Mouse (Mus musculus): ENCODE results near the gene Samd15. TPM values are rescaled to one million over a fixed set of nuclear protein-coding genes. Genes with fewer than 3 reads are reported as not detected.
"Not testable (repeated sequence)": the region's sequence is repeated elsewhere in the genome, so short reads cannot be mapped to it uniquely, and the experiment has no call there.

The Samd15 gene
- polyA plus RNA-seq, 1 experiment from 2014 or later: 2.3 TPM

GRCm38 (mm10) chr12:87201694-87202093 is 2.2 kb downstream of the Samd15 start:
- Histone ChIP-seq H3K9me3 (no peaks in the 10 kb centered on the region), H3K4me1 (peaks cover 5% of the 10 kb centered on the region; the same call in 1 of the 2 replicates), H3K27me3 (ENCODE audit: insufficient read depth, poor library complexity, severe bottlenecking) (no peaks in the 10 kb centered on the region), H3K4me3 (no peak overlapping the region), H3K27ac (no peak overlapping the region), H3K36me3 (no peaks in the 10 kb centered on the region)
- DNase-seq (ENCODE audit: low spot score): no peak
- WGBS: 62% methylated on average over 5 of the region's 5 CpGs

- H3K4me1 ChIP-seq; DNase-seq (ENCODE audit: low spot score); H3K36me3 ChIP-seq; H3K4me3 ChIP-seq; H3K9me3 ChIP-seq; H3K27ac ChIP-seq; H3K27me3 ChIP-seq (ENCODE audit: insufficient read depth, poor library complexity, severe bottlenecking): not testable (repeated sequence)
- 84% methylated on average over 5 of the region's 5 CpGs for WGBS
Observed at GRCm38 (mm10) chr12:87205789-87206188, 6.3 kb downstream of the Samd15 start.

- H3K27me3 ChIP-seq (ENCODE audit: insufficient read depth, poor library complexity, severe bottlenecking): no peaks in the 10 kb centered on the region
- H3K4me1 ChIP-seq: no peaks in the 10 kb centered on the region
- no peaks in the 10 kb centered on the region for H3K9me3 ChIP-seq
- no peak overlapping the region for H3K4me3 ChIP-seq
- WGBS: 56% methylated on average over 2 of the region's 2 CpGs
- DNase-seq (ENCODE audit: low spot score): no peak
- H3K36me3 ChIP-seq: no peaks in the 10 kb centered on the region
- no peak overlapping the region for H3K27ac ChIP-seq
Observed at GRCm38 (mm10) chr12:87212844-87213606, 13.5 kb downstream of the Samd15 start.

- Histone ChIP-seq H3K4me3 (no peak overlapping the region), H3K27ac (no peak overlapping the region), H3K4me1 (peaks cover 3% of the 10 kb centered on the region; the same call in 1 of the 2 replicates), H3K27me3 (ENCODE audit: insufficient read depth, poor library complexity, severe bottlenecking) (no peaks in the 10 kb centered on the region), H3K36me3 (no peaks in the 10 kb centered on the region), H3K9me3 (no peaks in the 10 kb centered on the region)
- DNase-seq (ENCODE audit: low spot score): no peak
- 66% methylated on average over 2 of the region's 2 CpGs for WGBS
Observed at GRCm38 (mm10) chr12:87216053-87216452, 16.5 kb downstream of the Samd15 start.

GRCm38 (mm10) chr12:87217596-87217995 is 18.1 kb downstream of the Samd15 start:
- H3K4me1 ChIP-seq: peaks cover 3% of the 10 kb centered on the region; the same call in 1 of the 2 replicates
- no peak overlapping the region for H3K4me3 ChIP-seq
- no peaks in the 10 kb centered on the region for H3K9me3 ChIP-seq
- DNase-seq (ENCODE audit: low spot score): no peak
- H3K27ac ChIP-seq: no peak overlapping the region
- no peaks in the 10 kb centered on the region for H3K27me3 ChIP-seq (ENCODE audit: insufficient read depth, poor library complexity, severe bottlenecking)
- no peaks in the 10 kb centered on the region for H3K36me3 ChIP-seq

- WGBS: 74% methylated on average over 7 of the region's 7 CpGs
- Histone ChIP-seq H3K27me3 (ENCODE audit: insufficient read depth, poor library complexity, severe bottlenecking) (no peaks in the 10 kb centered on the region), H3K4me3 (no peak overlapping the region), H3K27ac (no peak overlapping the region), H3K9me3 (no peaks in the 10 kb centered on the region), H3K36me3 (no peaks in the 10 kb centered on the region), H3K4me1 (peaks cover 3% of the 10 kb centered on the region; the same call in 1 of the 2 replicates)
- no peak for DNase-seq (ENCODE audit: low spot score)
Observed at GRCm38 (mm10) chr12:87219362-87219761, 19.8 kb downstream of the Samd15 start.

- Histone ChIP-seq H3K9me3 (no peaks in the 10 kb centered on the region), H3K4me1 (peaks cover 9% of the 10 kb centered on the region; the same call in 1 of the 2 replicates), H3K4me3 (peak overlapping the region; percentile 28; the same call in 1 of the 2 replicates), H3K27ac (0 out of 2 replicates have a peak overlapping the region, but pooled peaks have one; percentile 52), H3K36me3 (no peaks in the 10 kb centered on the region), H3K27me3 (ENCODE audit: insufficient read depth, poor library complexity, severe bottlenecking) (no peaks in the 10 kb centered on the region)
- WGBS: 67% methylated on average over 10 of the region's 10 CpGs
- DNase-seq (ENCODE audit: low spot score): no peak
Observed at GRCm38 (mm10) chr12:87224950-87225349, 25.4 kb downstream of the Samd15 start.

- 69% methylated on average over 7 of the region's 7 CpGs for WGBS
- H3K27ac ChIP-seq: no peak overlapping the region
- no peaks in the 10 kb centered on the region for H3K9me3 ChIP-seq
- DNase-seq (ENCODE audit: low spot score): no peak
- H3K36me3 ChIP-seq: no peaks in the 10 kb centered on the region
- H3K4me3 ChIP-seq: no peak overlapping the region
- H3K4me1 ChIP-seq: peaks cover 9% of the 10 kb centered on the region; the same call in 1 of the 2 replicates
- H3K27me3 ChIP-seq (ENCODE audit: insufficient read depth, poor library complexity, severe bottlenecking): no peaks in the 10 kb centered on the region
Observed at GRCm38 (mm10) chr12:87226801-87227200, 27.3 kb downstream of the Samd15 start.

- no peak overlapping the region for H3K4me3 ChIP-seq
- no peaks in the 10 kb centered on the region for H3K9me3 ChIP-seq
- H3K4me1 ChIP-seq: peaks cover 8% of the 10 kb centered on the region; the same call in 1 of the 2 replicates
- H3K27ac ChIP-seq: no peak overlapping the region
- DNase-seq (ENCODE audit: low spot score): no peak
- no peaks in the 10 kb centered on the region for H3K36me3 ChIP-seq
- H3K27me3 ChIP-seq (ENCODE audit: insufficient read depth, poor library complexity, severe bottlenecking): no peaks in the 10 kb centered on the region
- WGBS: 78% methylated on average over 2 of the region's 2 CpGs
Observed at GRCm38 (mm10) chr12:87229633-87230032, 30.1 kb downstream of the Samd15 start.

- Histone ChIP-seq H3K4me3 (no peak overlapping the region), H3K27ac (no peak overlapping the region), H3K4me1 (peaks cover under 1% of the 10 kb centered on the region; the same call in 1 of the 2 replicates), H3K27me3 (ENCODE audit: insufficient read depth, poor library complexity, severe bottlenecking) (no peaks in the 10 kb centered on the region), H3K9me3 (no peaks in the 10 kb centered on the region), H3K36me3 (no peaks in the 10 kb centered on the region)
- no peak for DNase-seq (ENCODE audit: low spot score)
Observed at GRCm38 (mm10) chr12:87230379-87230895, 30.9 kb downstream of the Samd15 start.

- no peak overlapping the region for H3K27ac ChIP-seq
- no peaks in the 10 kb centered on the region for H3K27me3 ChIP-seq (ENCODE audit: insufficient read depth, poor library complexity, severe bottlenecking)
- no peak for DNase-seq (ENCODE audit: low spot score)
- peaks cover 10% of the 10 kb centered on the region; the same call in 1 of the 2 replicates for H3K4me1 ChIP-seq
- WGBS: 87% methylated on average over 5 of the region's 5 CpGs
- H3K36me3 ChIP-seq: peaks cover 40% of the 10 kb centered on the region
- no peaks in the 10 kb centered on the region for H3K9me3 ChIP-seq
- H3K4me3 ChIP-seq: no peak overlapping the region
Observed at GRCm38 (mm10) chr12:87236882-87237483, 37.5 kb downstream of the Samd15 start.

- no peaks in the 10 kb centered on the region for H3K9me3 ChIP-seq
- no peak within 1 kb of the TSS for H3K27ac ChIP-seq
- 63% methylated on average over 1 of the region's 1 CpGs for WGBS
- H3K27me3 ChIP-seq (ENCODE audit: insufficient read depth, poor library complexity, severe bottlenecking): no peaks in the 10 kb centered on the region
- no peak within 1 kb of the TSS for H3K4me3 ChIP-seq
- no peak for DNase-seq (ENCODE audit: low spot score)
- peaks cover 10% of the 10 kb centered on the region; the same call in 1 of the 2 replicates for H3K4me1 ChIP-seq
- H3K36me3 ChIP-seq: peaks cover 53% of the 10 kb centered on the region
Observed at GRCm38 (mm10) chr12:87238632-87239031, 39.1 kb downstream of the Samd15 start, which contains the start of gene Noxred1. Gene Noxred1 (minus strand): TSS chr12:87238732.

- 94% methylated on average over 6 of the region's 6 CpGs for WGBS
- Histone ChIP-seq H3K36me3 (peaks cover 88% of the 10 kb centered on the region), H3K27ac (no peak overlapping the region), H3K9me3 (no peaks in the 10 kb centered on the region), H3K4me3 (no peak overlapping the region), H3K27me3 (ENCODE audit: insufficient read depth, poor library complexity, severe bottlenecking) (no peaks in the 10 kb centered on the region), H3K4me1 (no peaks in the 10 kb centered on the region)
- no peak for DNase-seq (ENCODE audit: low spot score)
Observed at GRCm38 (mm10) chr12:87250161-87250560, 50.6 kb downstream of the Samd15 start.
